Mouse (Mus musculus): ENCODE measurements around the gene Rnf182.

Rnf182 gene

DNA sequence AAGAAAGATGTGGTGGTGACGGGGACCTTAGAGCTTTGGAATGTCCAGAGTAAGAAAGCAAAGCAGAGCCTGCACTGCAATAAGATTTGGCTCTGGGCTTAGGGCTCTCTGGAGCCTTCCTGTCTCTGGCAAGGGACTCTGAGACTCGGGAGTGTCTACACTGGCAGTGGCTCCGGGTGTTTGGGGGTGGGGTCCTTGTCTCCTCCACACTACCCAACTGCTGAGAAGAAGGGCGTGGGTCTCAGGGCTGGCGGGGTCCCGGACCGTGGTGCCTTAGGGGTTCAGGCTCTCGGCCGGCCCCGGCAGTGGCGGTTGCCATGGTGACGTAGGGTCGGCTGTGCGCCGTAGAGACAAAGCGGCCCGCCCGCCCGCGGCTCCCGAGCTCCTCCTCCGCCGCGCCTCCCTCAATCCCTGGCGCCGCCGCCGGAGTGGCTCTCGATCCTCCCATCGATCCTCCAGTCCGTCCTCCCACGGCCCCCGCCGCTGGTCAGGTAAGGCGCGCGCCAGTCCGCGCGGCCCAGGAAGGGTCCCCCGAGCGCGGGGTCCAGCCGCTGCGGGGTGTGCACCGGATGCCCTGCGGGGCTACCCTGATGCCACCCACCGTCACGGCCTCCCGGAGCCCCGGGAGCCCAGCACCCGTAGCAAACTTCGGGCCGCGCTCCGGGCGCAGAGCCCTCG, at the start of gene Rnf182:
Rnf182 (plus strand) TSS at position 134 of the 678 bp plus-strand sequence.
- peak; percentile 59 to 72 for DNase-seq (ENCODE audit: low spot score in 2 of 2)

GRCm38 (mm10) chr13:43566184-43566583, 49.3 kb upstream of the Rnf182 start:
- DNase-seq (ENCODE audit: low spot score in 2 of 2), result no peak

DNA sequence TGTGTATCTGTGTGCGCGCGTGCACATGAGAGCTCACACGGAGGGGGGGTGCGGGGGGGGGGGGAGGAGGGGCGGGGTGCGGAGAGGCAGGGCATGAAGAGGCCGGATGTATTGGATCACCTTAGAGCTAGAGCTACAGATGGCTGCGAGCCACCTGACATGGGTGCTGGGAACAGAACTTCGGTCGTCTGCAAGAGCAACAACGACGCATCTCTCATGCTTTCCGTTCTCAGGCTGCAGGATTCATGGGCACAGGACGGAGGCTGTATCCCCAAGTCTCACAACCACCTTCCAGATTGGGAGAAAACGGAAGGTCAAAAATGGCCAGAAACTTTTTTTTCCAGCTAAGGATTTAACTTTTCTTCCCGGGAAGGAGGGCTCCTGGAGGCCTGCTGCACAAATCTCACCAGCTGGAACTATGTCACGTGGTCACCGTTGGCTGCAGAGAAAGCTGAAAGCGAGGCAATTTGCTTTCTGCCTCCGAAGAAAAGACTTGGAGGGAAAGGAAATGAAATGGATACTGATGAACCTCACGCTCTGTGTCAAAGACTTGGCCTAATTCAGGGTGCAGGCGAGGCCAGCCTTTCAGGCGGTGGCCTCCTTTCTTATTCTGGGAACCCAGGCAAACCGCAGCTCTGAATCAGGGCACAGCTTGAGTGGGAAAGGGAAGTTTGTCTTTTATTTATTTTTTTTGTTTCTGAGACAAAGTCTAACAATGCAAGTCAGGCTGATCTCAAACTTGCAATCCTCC, 48.2 kb upstream of the Rnf182 start:
- no peak for DNase-seq (ENCODE audit: low spot score in 2 of 2)

DNA sequence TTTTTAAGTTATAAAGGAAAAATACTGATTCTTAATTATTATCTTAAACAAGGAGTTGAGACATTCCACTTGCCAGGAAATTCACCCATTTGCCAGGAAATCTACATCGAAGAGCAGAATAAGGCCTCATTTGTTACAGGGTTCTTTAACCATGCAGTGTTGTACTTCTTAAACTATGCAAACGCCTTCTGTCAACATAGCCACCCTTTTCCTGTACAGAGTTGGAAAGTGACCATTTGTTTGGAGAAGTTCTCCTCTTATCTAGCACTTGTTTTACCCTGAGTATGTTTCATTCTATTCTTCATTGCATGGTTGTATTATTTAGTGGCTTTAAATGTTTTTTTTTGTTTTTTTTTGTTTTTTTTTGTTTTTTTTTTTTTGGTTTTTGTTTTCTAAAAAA, 41.5 kb upstream of the Rnf182 start:
- no peak for DNase-seq (ENCODE audit: low spot score in 2 of 2)

- DNase-seq (ENCODE audit: low spot score in 2 of 2), result no peak
These were observed 40.1 kb upstream of the Rnf182 start for GRCm38 (mm10) chr13:43575431-43575830.

- DNase-seq (ENCODE audit: low spot score in 2 of 2), result no peak
These were observed 38.3 kb upstream of the Rnf182 start for GRCm38 (mm10) chr13:43577254-43577653.

- no peak for DNase-seq (ENCODE audit: low spot score in 2 of 2)
These were observed 37.7 kb upstream of the Rnf182 start for GRCm38 (mm10) chr13:43577766-43578165.

DNA sequence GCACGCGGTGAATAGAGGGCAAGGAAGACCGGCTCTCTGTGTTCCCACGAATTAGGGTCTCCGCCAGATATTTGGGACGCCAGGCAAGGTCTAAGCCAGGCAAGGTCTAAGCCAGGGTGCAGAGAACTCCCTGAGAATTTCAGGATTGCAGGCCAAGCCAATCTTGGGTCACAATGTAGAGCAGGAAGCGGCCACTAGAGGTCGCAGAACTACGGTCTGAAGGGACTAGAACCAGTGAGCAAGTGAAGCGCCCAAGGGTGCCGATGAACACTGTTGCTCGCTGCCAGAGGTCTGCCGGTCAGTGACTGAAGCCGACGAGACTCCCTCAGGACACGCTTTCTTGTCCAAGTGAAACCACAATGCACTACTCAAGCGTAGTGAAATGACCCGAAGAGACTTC, 35.8 kb upstream of the Rnf182 start:
- DNase-seq (ENCODE audit: low spot score in 2 of 2), result peak in 1 of 2 experiments; percentile 28

DNA sequence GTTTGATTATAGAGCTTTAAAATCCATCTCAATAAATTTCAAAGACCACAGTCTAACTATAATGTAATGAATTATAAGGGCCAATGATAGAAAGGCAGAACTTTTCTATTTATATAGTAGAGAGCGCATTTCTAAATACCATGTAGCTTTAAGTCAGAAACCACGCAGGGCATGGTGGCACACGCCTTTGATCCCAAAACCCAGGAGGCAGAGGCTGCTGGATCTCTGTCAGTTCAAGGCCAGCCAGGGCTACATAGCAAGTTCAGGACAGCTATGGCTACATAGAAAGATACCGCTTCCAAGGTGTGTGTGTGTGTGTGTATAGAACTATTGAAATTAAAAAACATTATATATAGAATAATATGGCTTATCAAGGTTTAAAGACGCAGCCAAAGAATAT, 34.8 kb upstream of the Rnf182 start:
- DNase-seq (ENCODE audit: low spot score in 2 of 2), result no peak

DNA sequence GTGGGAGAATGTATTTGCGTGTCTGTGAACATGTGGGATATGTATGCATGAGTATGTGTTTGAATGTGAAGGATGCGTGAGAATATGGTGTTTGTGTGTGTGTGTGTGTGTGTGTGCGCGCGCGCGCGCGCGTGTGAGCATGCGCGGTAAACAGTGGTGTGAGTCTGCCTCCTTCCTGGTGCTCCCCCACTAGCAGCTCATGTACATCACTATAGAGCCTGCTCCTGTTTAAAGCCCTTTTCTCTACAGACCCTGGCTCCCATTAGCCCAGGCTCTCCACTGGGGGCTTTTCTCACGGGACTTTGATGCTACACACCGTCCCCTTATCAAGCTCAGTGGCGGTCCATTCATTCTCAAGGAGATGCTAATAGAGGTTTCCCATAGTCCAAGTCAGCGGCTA, 32.5 kb upstream of the Rnf182 start:
- DNase-seq (ENCODE audit: low spot score in 2 of 2), result no peak

DNA sequence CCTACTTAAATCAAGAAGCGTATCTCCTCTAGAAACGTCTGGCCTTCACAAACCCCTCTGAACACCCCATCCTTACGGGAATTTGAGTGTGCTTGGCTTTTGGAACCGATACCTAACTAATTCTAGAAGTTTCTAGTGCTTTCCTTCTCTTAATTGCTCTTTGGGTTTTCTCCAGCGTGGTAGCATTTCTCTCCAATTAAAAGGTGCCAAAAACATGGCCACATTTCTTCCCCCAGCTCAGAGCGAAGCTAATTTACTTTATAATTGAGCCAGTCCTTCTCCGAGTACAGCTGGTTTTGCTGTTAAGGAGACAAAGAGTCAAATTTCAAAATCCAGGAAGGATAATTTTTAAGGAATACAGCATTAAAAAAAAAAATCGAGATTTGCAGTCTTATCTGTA, 32.0 kb upstream of the Rnf182 start:
- no peak for DNase-seq (ENCODE audit: low spot score in 2 of 2)

DNA sequence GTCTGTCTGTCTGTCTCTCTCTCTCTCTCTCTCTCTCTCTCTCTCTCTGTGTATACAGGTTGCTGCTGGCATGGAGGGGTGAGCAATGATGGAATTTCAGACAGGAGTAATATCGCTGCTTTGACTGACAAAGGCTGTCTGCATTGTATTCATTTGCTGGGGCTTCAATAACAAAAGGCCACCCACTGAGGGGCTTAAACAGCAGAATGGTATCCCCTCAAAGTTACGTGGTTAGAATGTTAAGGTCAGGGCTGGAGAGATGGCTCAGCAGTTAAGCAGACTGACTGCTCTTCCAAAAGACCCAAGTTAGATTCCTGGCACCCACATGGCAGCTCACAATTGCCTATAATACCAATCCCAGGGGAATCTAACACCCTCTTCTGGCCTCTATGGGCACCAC, 30.2 kb upstream of the Rnf182 start:
- no peak for DNase-seq (ENCODE audit: low spot score in 2 of 2)

- DNase-seq (ENCODE audit: low spot score in 2 of 2), result no peak
These were observed 28.5 kb upstream of the Rnf182 start for GRCm38 (mm10) chr13:43586966-43587365.

DNA sequence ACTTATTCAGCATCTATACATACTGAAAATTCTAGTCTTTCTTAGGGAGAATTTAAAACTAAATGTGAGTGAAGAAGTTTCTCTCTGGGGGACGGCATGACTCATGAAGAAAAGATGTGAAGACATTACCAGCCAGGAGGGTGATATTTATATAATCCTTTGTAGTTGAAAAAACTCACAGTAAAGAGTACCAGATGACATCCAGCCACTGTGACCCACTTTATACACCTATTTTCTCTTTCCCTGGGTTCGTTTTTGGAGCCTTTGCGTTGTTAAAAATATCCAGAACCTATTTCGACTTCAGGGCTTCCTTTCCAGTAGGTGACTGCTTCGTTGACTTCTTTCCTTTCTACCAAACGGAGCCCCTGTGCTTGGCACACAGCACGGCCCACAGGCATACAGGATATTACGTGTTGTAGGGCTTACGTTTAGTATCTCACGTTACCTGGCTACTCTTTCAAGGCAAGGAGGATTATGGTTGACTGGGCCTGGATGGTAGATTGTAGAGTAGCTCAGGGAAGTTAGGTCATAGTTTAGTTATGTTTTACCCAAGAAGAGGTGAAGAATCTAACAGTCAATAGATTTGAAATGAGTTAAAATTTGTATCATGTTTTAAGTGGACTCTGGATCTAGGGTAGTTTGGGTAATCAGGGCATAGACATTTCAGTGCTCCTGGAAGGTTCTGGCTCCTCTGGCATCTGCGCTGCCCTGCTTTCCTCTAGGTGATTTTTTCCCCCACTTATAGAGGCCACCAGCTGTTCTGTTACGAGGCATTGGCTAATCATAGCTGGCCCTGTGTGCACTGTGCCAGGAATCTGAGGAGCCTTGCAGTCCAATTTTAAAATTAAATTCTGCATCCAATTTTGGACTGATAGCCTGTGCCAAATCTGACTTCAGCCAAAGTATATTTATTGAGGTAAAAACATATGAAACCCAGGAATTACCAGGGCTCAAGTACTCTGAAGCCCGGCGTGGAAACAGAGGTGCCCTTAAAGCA, 27.4 kb upstream of the Rnf182 start:
- no peak for DNase-seq (ENCODE audit: low spot score in 2 of 2)

DNA sequence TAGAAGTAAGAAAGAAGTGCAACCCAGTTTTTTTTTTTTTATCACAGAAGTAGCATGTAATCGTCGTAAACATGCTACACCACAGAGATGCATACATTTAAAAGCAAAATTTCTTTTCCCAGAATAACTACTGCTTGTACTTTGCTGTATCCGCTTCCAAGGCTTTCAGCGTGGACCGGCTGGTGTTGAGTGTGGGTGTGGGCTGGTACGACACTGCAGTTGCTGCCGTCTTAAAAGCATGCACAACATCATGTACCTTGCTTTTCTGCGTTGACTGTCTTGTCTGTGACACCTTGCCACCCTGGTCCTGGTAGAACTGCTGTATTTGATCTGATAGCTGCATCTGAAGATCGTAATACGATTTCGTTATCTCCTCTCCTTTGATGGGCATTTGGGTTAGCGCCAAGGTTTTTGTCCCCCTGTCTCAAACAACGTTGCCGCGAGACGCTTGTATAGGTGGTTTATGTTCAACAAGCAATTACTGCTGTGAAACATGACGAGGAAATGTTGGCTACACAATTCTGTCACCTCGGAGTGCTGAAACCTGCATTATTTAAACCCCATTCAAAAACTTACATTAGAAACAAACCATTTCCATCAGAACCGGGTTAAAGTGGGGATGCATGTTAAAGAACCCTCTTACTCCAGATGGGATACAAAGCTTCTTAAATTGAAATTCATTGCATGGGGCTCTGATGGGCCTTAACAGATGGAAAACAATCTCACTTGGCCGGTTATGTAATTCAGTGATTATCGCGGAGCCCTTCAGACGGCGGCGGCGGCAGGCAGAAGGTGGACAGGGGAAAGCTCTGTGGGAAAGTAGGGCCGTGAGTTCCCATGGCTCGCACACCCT, 23.5 kb upstream of the Rnf182 start:
- no peak for DNase-seq (ENCODE audit: low spot score in 2 of 2)

- DNase-seq (ENCODE audit: low spot score in 2 of 2), result no peak
These were observed 22.8 kb upstream of the Rnf182 start for GRCm38 (mm10) chr13:43592681-43593068.

DNA sequence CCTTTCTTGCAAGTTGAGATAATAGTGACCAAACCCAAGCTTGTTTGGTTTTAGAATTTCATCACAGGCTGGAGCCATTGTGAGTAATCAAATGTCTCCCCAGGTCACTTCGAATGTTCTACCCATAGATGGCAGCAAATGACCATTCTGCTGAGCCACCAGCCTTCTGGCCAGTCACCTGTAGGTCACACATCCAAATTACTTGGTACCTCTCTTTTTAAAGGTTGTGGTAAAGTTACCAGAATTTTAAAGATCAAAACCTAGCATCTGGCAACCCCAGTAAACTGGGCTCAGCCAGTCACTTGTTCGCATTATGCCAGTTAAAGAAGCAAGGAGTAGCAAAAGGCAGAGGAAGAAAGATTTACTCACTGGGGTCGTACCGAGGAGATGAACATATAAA, 19.6 kb upstream of the Rnf182 start:
- DNase-seq (ENCODE audit: low spot score in 2 of 2), result peak in 1 of 2 experiments; percentile 29

DNA sequence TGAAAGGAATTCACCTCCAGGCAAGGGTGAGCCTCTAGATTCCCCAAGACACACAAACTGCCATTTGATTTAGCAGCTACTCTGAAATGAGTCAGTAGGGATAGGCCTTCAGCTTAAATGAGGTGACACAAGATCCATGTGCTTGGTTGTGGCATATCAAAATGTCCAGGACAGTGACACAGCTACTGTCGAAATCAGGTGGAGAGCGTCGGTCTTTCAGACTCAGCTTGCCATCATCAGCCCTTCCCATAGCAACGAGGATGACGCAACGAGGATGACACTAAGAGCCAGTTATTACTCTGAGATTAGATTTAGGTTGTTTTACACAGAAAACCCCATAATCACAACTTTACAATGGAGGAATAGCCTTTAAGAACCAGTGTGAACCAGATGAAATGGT, 14.5 kb upstream of the Rnf182 start:
- no peak for DNase-seq (ENCODE audit: low spot score in 2 of 2)

- no peak for DNase-seq (ENCODE audit: low spot score in 2 of 2)
These were observed 13.1 kb upstream of the Rnf182 start for GRCm38 (mm10) chr13:43602440-43602839.

DNA sequence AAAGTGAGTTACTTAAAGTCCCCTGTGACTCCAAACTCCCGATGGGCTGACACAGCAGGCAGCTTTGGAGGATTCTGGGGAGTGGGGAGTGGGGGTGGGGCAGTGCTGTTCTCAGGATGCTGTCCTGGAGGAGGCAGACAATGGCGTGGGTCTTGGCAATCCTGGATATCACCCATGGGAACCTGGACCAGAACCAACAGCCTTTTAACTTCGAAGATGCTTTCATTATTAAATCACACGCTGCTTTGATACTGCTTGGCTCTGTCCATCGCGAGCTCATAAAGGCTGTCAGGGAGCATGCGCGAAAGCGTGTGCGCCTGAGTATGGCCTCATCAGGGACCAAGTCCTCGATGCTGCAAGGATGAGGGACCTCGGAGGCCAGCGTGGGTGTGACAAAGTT, 12.5 kb upstream of the Rnf182 start:
- DNase-seq (ENCODE audit: low spot score in 2 of 2), result no peak

GRCm38 (mm10) chr13:43608854-43609253, 6.7 kb upstream of the Rnf182 start:
- no peak for DNase-seq (ENCODE audit: low spot score in 2 of 2)
